Mouse (Mus musculus): ENCODE measurements around the gene Rae1. TPM values are rescaled to one million over a fixed set of nuclear protein-coding genes. Genes with fewer than 3 reads are reported as not detected.

The Rae1 gene
- total RNA-seq, 2 experiments from 2014 or later = 55.8 to 61.1 TPM

- TF ChIP-seq CTCF (IDR thresholded peaks at IDR 0.05) = no peak
- no peak overlapping the region for H3K4me3 ChIP-seq
- intact Hi-C loops (cut with DNase I) = no loop called here
- no peak for DNase-seq (ENCODE audit: extremely low spot score in 1 of 2, low spot score in 2 of 2)
- H3K27ac ChIP-seq = no peak overlapping the region
Observed at GRCm38 (mm10) chr2:173056303-173056881, 56.5 kb downstream of the Rae1 start.

DNA sequence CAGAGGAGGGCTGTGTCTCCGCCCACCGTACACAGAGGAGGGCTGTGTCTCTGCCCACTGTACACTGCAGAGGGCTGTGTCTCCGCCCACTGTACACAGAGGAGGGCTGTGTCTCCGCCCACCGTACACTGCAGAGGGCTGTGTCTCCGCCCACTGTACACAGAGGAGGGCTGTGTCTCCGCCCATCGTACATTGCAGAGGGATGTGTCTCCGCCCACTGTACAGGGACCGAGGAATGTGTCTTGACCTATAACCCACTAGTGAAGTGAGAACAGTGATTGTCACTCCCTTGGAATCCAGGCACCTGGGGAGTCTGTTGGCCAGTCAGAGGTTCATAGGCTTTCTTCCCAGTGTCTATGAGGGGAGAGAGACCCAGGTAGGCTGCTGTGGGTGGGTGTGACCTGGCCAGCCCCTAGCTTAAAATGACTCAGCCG, 57.0 kb downstream of the Rae1 start:
- Histone ChIP-seq H3K27ac (no peak overlapping the region), H3K4me3 (no peak overlapping the region)
- DNase-seq (ENCODE audit: extremely low spot score in 1 of 2, low spot score in 2 of 2) = no peak
- intact Hi-C loops (cut with DNase I) = no loop called here
- no peak for TF ChIP-seq CTCF (IDR thresholded peaks at IDR 0.05)

DNA sequence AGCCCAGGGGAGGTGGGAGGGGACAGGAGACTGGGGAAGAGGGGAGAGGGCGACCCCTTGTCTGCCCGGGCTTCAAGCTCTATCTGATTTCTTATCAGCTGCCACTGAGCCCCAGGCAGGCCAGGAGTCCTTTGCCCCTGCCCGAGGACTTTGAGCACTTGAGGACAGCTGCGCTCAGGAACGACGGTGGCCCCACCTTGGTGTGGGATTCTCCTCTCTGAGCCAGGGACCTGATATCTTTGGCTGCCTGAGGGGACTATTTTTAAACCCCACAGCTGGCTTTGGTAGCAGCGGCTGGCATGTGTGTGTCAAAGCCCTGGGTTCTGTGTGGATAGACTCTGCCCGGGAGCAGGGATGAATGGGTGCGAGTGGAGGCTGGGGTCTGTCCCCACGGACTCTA, 57.7 kb downstream of the Rae1 start:
- no peak for TF ChIP-seq CTCF (IDR thresholded peaks at IDR 0.05)
- intact Hi-C loops (cut with DNase I) = no loop called here
- Histone ChIP-seq H3K4me3 (no peak overlapping the region), H3K27ac (no peak overlapping the region)
- DNase-seq (ENCODE audit: extremely low spot score in 1 of 2, low spot score in 2 of 2) = no peak

- TF ChIP-seq CTCF (IDR thresholded peaks at IDR 0.05) = no peak
- no peak overlapping the region for H3K4me3 ChIP-seq
- no peak for DNase-seq (ENCODE audit: extremely low spot score in 1 of 2, low spot score in 2 of 2)
- no peak overlapping the region for H3K27ac ChIP-seq
- intact Hi-C loops (cut with DNase I) = no loop called here
Observed at GRCm38 (mm10) chr2:173058263-173058662, 58.3 kb downstream of the Rae1 start.

GRCm38 (mm10) chr2:173060450-173060849, 60.5 kb downstream of the Rae1 start:
- H3K4me3 ChIP-seq = no peak overlapping the region
- no peak overlapping the region for H3K27ac ChIP-seq
- TF ChIP-seq CTCF (IDR thresholded peaks at IDR 0.05) = no peak
- DNase-seq (ENCODE audit: extremely low spot score in 1 of 2, low spot score in 2 of 2) = no peak
- intact Hi-C loops (cut with DNase I) = no loop called here

DNA sequence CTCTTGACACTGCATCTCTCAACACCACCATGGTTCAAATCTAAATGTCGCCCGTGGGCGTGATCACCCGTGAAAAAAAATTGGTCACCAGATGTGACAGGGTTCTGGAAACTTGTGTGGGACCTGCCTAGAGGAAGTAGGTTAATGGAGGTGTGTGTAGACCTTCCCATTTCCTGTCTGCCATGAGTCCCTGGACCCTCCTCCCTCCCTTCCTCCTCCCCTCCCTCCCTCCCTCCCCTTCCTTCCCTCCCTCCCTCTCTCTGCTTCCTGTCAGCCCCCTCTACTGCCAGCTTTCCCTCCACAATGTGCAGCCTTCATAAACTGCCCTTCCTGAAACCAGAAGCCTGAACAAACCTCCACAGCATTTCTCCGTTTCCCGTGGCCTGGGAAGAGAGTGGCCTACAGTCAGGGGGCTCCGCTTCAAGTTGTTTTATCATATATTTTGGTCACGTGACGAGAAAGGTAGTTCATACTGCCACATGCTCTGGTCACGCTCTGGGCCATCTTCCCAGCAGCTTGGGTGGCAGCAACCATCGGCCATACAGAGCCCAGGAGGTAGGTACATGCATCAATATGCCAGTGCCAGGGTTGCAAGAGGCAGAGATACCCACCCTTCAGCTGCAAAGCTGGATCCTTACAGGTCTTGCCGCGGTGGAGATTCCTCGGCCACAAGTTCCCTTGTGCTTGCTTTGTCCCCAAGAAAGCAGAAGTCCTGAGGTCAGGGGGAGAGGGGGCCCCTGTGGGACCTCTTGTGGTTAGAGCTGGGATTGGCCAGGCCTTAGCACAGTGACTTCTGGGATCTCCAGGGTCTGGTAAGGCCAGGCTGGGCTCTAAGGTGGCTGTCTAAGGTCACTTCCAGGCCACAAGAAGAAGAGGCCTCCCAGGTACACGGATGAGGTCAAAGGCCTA, 61.8 kb downstream of the Rae1 start:
- no peak; the same call in none of the 2 replicates for TF ChIP-seq CTCF (IDR thresholded peaks at IDR 0.05)
- DNase-seq (ENCODE audit: extremely low spot score in 1 of 2, low spot score in 2 of 2) = no peak
- intact Hi-C loops (cut with DNase I) = no loop called here
- Histone ChIP-seq H3K27ac (no peak overlapping the region), H3K4me3 (no peak overlapping the region)

DNA sequence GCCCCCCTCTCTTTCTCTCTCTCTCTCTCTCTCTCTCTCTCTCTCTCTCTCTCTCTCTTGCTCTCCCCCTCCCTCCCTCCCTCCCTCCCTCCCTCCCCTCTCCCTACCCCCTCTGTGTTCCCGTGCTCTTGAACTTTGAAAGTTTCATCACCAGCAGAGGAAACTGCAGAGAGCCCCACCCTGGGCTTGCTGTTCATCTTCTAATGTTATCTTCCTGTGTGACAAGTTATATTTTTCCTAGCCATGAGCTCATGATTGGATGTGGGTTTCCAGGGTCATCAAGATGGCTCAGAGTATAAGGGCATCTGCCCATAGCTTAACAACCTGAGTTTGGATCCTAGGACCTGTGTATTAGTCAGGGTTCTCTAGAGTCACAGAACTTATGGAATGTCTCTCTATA, 63.3 kb downstream of the Rae1 start:
- intact Hi-C loops (cut with DNase I) = no loop called here
- Histone ChIP-seq H3K4me3 (no peak overlapping the region), H3K27ac (no peak overlapping the region)
- no peak for DNase-seq (ENCODE audit: extremely low spot score in 1 of 2, low spot score in 2 of 2)
- no peak for TF ChIP-seq CTCF (IDR thresholded peaks at IDR 0.05)

DNA sequence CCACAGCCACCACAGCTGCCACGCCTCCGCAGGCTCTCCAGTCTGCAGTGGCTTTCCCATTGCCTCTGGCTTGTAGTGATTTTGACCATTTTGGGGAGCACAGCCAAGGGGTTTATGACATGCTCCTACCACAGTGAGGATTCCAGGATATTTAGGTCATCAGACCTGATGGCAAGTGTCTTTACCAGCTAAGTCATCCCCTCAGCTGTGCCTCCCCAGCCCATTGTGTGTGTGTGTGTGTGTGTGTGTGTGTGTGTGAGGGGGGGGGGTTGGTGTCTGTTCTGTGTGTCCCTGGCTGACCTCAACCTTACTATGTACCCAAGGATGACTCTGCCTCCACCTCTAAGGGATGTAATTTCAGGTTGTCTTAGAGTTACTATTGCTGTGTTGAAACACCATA, 64.9 kb downstream of the Rae1 start:
- TF ChIP-seq CTCF (IDR thresholded peaks at IDR 0.05) = no peak
- H3K4me3 ChIP-seq = no peak overlapping the region
- no peak for DNase-seq (ENCODE audit: extremely low spot score in 1 of 2, low spot score in 2 of 2)
- H3K27ac ChIP-seq = no peak overlapping the region
- intact Hi-C loops (cut with DNase I) = no loop called here

Other genes starting within 250 kb of the Rae1 start
- 10 to 100 TPM in 1 of 2 experiments, 1 to 10 TPM in 1; 9.6 to 13.9 TPM for gene Bmp7, start 59.8 kb upstream of the Rae1 start, total RNA-seq (2021)
- gene Spo11, start 22.4 kb upstream of the Rae1 start, total RNA-seq (2021) = under 1 TPM; 0.30 to 0.86 TPM
- gene Rbm38, start 20.4 kb downstream of the Rae1 start, total RNA-seq (2021) = 1 to 10 TPM; 3.5 to 4.7 TPM
- under 1 TPM in 1 of 2 experiments, not detected in 1; 0.14 TPM for gene Ctcfl, start 119.4 kb downstream of the Rae1 start, total RNA-seq (2021)
- under 1 TPM in 1 of 2 experiments, not detected in 1; 0.11 TPM for gene Pck1, start 152.9 kb downstream of the Rae1 start, total RNA-seq (2021)
- under 1 TPM in 1 of 2 experiments, not detected in 1; 0.36 TPM for gene Zbp1, start 218.8 kb downstream of the Rae1 start, total RNA-seq (2021)